Mouse (Mus musculus) E14TG2a.4 (cell line): ENCODE results near the gene Adarb1.

Source experiments
- CTCF ChIP-seq: conservative IDR thresholded peaks from 2 replicates; pipeline ENCODE4 v1.5.1; 2014; ENCODE audit warnings: low read length
- NANOG ChIP-seq: IDR thresholded peaks from 2 replicates; pipeline ENCODE4 v1.6.1; 2014; ENCODE audit warnings: borderline replicate concordance, low read length, mixed read lengths
- POU5F1 ChIP-seq: IDR thresholded peaks from 2 replicates; pipeline ENCODE4 v1.6.1; 2014; ENCODE audit warnings: low read length, borderline replicate concordance

DNA sequence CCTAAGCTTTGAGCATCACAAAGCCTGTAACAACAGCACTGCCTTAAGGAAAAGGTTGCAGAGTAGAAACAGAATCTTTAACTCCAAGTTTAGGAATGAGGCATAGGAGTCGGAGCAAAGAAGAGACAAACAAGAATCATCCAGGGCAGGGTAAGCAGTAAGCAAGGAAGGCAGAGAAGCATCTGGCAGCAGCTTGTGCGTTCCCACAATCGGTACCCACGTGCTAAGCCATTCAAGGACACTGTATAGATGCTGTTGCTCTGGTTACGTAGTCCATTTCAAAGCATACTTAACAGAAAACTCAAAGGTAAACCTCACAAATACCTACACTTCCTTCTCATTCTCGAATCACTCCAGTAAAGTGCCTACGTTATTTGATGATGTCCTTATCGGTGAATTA is 35.0 kb downstream of the Adarb1 start:
- TF ChIP-seq NANOG: no peak
- no peak for TF ChIP-seq CTCF
- no peak for TF ChIP-seq POU5F1
